Mouse (Mus musculus): ENCODE results near the gene Lce3f.

Gene Lce3f

GRCm38 (mm10) chr3:92991926-92992325 is at the start of gene Lce3f:
TSS of gene Lce3f (plus strand) at chr3:92992226.
- DNase-seq (ENCODE audit: low spot score in 2 of 2): no peak

DNA sequence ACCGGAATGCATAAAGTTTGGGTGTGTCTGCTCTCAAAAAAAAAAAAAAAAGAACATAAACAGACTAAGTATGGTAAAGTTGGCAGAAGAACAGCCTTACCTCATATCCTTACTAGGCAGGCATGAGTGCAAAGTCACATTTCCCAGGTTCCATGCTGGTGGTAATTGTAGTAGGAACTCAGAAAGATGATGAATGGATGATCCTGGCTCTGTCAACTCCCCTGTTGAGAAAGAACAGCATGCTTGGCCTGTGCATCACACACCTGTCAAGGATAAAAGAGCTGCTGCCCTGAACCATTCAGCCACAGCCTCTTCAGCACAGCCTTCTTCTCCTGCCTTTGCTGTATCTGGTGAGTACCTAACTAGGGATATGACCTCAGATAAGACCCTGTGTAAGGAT is 47.8 kb upstream of the Lce3f start, which contains the start of gene Lce3c:
Lce3c (plus strand) TSS at position 301 of the 400 bp plus-strand sequence.
- DNase-seq (ENCODE audit: low spot score in 2 of 2): no peak

DNA sequence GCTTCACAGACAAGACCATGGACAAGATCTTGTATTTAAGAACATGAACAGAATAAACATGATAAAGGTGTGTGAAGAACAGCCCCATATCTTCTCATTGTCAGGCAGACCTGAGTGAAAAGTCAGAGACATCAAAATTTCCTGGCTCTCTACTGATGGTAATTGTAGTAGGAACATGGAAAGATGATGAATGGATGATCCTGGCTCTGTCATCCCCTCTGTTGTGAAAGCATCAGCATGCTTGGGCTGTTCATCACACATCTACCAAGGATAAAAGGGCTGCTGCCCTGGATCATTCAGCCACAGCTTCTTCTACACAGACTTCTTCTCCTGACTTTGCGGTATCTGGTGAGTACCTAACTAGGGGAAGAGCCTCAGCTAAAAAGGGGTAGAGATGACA is 34.9 kb upstream of the Lce3f start, which contains the start of gene Lce3d:
Lce3d (plus strand) TSS at position 301 of the 400 bp plus-strand sequence.
- no peak for DNase-seq (ENCODE audit: low spot score in 2 of 2)

DNA sequence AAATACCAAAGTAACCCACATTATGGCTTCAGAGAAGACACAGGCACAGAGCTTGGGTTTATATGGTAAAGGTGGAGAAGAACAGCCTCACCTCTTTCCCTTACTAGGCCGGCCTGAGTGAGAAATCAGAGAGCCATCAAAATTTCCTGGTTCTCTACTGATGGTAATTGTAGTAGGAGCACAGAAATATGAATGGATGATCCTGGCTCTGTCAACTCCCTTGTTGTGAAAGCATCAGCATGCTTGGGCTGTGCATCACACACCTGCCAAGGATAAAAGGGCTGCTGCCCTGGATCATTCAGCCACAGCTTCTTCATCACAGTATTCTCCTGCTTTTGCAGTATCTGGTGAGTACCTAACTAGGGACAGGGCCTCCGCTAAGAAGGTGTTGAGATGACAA is 25.3 kb upstream of the Lce3f start, which contains the start of gene Lce3e:
Lce3e (plus strand) TSS at position 301 of the 400 bp plus-strand sequence.
- DNase-seq (ENCODE audit: low spot score in 2 of 2): no peak

DNA sequence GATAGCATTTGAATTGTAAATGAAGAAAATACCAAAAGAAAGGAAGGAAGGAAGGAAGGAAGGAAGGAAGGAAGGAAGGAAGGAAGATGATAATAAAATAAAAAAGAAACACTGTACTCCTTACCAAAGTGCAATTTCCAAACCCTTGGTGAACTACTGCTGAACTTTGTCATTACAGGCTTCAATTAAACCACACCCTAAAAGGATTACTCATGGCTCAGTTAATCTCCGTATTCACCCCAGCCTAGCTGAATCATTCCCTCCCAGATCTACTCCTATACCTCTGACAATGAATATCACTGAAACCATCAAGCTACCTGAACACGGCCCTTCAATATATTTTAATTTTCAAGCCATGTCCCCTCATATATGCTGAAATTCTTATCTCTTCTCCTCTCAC is 13.5 kb upstream of the Lce3f start:
- no peak for DNase-seq (ENCODE audit: low spot score in 2 of 2)

DNA sequence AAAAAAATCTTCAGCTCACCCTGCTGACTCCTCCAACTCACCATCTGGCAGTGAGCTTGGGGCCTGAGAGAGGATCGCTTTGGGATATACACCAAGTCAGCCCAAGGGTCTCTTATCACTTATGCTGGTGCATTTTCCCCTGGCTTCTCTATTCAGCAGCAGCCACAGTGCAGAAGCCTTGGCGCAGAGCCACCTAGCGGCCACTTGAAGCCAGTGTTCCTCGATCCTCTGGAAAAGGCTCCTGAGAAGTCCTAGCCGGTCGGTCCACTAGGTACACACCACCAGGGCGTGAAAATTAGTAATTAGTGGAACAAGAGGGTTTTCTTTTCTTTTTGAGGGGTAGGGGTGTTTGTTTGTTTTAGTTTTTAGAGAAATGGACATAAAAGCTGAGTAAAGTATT is 6.7 kb downstream of the Lce3f start:
- DNase-seq (ENCODE audit: low spot score in 2 of 2): peak in 1 of 2 experiments; percentile 10

DNA sequence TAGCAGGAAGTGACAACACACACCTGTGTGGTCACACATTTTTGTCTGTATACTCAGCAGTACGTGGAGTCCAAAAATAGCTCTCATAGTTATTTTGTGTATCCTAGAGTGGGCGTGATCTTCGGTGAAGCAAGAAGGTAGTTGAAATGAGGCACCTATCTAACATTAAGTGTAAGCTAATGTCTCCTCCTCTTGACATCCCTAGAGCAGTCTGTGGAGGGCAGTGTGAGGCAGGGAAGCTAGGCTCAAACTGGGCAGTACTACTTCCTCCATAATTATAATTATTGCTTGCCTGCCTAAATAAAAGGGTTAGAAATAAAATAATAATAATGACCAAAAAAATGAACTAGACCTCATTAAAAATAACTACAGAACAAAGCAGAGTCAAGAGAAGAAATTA is 8.6 kb downstream of the Lce3f start:
- DNase-seq (ENCODE audit: low spot score in 2 of 2): no peak

DNA sequence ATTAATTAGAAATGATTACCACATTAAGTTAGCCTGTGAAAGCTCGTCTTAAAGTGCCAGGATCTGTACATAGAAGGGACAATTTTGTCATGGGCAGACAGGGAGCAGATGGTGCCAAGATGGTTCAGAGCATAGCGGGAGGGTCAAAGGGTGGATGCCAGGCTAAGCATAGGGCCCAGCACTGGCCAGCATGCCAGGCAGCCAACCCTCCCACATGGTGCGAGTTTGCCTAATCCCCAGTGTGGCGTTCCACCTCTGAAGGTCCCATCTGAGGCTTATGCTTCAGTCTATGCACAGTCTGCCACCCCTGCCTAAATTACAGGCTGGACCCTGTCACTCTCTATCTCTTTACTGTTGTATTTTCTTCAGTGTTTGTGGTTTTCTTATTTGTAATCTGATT is 10.8 kb downstream of the Lce3f start:
- no peak for DNase-seq (ENCODE audit: low spot score in 2 of 2)

DNA sequence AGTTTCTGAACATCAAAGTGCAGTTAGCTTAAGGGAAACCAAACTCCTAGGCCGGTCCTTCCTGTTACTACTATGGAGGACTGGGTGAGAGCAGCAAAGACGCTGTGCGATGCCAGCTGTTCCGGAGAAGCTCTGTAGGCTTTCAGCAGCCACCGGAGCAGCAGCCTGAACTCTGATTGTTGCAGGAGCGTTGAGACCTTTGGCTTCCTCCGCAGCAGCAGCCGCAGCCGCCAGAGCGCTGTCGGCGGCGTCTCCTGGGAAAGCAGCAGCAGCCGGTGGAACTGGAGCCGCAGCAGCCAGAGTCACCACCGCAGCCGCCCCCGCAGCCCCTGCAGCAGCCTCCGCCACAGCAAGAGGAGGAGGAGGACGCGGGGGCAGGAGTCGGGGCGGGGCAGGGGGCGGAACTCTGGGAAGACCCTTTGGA is 22.4 kb downstream of the Lce3f start:
- no peak for DNase-seq (ENCODE audit: low spot score in 2 of 2)

DNA sequence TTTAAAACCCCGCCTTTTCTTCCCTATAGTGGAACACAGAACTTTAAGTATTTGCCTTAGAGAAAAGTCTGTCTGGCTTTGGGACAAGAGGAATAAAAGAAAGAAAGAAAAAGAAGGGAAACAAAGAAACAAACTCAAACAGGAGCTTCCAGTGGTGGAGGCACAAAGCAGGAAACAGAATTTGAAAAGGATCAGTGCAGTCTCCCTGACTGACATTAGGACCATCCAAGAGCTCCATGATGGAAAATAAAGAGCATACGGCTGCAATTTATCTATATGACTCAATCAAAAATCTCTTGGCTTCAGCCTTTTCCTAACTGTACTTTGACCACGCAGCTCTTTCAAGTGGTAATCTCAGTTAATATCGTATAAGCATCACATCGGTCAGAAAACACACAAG is 22.8 kb downstream of the Lce3f start:
- DNase-seq (ENCODE audit: low spot score in 2 of 2): no peak

- no peak for DNase-seq (ENCODE audit: low spot score in 2 of 2)
Observed at GRCm38 (mm10) chr3:93015460-93016104, 23.6 kb downstream of the Lce3f start, which contains the start of gene Crct1. TSS of gene Crct1 (minus strand) at chr3:93015687.

DNA sequence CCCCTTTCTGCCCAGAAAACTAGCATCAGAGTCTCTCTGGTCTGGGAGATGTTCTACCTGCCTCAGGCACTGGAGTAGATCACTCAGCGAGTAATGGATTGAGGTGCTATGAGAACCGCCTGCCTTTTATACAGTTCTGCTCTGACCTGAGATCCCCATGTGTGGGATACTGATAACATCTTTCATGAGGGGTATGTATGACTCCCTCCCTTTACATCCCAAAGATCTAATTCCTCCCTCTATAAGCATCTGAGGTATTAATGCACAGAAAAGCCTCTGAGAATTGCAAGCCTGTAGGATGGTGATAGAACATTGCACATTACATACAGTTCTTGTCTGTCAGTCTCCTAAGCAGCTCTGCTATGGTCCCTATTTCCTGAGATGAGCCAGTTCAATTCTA is 26.9 kb downstream of the Lce3f start, which contains the start of gene Lce1m:
Lce1m (minus strand) TSS at position 101 of the 400 bp plus-strand sequence.
- DNase-seq (ENCODE audit: low spot score in 2 of 2): no peak

DNA sequence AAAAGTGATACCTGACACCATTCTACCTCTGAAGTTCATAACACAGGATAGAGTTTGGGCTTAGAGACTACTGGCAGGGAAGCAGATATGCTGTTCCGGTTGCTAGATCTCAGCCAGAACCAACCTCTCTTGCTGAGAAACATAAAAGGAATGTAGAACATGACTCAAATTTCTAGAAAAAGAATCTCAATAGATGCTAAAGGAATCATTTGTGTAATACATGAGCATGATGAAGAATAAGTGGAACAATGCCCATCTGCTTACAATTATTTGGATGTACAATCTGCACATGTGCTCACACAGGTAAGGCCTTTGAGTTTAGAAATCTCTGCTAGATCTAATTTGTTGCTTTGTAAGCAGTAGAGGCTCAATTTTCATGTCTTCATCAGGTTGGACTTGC is 29.1 kb downstream of the Lce3f start:
- no peak for DNase-seq (ENCODE audit: low spot score in 2 of 2)

- no peak for DNase-seq (ENCODE audit: low spot score in 2 of 2)
Observed at GRCm38 (mm10) chr3:93023411-93024184, 31.6 kb downstream of the Lce3f start.

DNA sequence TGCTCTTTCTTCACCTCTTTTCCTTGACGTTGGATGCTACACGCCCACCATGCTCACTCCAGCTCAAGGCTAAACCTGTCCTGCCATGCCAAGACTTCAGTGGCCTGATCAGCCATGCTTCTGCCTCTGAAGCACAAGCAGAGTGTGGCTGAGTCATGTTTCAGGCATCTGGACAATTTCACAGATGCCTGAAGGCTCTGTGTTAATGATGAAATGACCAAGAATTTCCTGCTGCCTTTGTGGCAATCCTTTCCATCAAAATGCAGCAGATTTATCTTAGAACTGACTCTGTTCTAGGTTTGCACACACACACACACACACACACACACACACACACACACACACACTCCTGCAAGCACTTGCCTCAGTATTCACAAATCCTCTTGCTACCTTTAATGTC is 33.5 kb downstream of the Lce3f start:
- no peak for DNase-seq (ENCODE audit: low spot score in 2 of 2)

- no peak for DNase-seq (ENCODE audit: low spot score in 2 of 2)
Observed at GRCm38 (mm10) chr3:93031450-93031849, 39.4 kb downstream of the Lce3f start.
